Mouse (Mus musculus) midbrain, embryonic 10.5 days (tissue): Measurements from ENCODE around the gene Gsto1. TPM values are rescaled to one million over a fixed set of nuclear protein-coding genes. Genes with fewer than 3 reads are reported as not detected.

ENCODE experiments used
- DNase-seq: peaks from one replicate; pipeline ENCODE4 v3.0.0-alpha.2; 2017; ENCODE audit warnings: low spot score
- H3K27ac ChIP-seq: fragments of 300-500 bp; sonication (generic); replicated peaks from 2 replicates; pipeline ENCODE4 v1.5.1; 2016; ENCODE audit warnings: mild to moderate bottlenecking
- H3K27me3 ChIP-seq: fragments of 300-500 bp; sonication (generic); 2 replicates; pipeline ENCODE4 v1.6.1; 2016; ENCODE audit warnings: low read depth, mild to moderate bottlenecking; ENCODE audit not compliant: poor library complexity, severe bottlenecking
- H3K36me3 ChIP-seq: fragments of 300-500 bp; sonication (generic); 2 replicates; pipeline ENCODE4 v1.6.1; 2016; ENCODE audit warnings: mild to moderate bottlenecking, moderate library complexity
- H3K4me1 ChIP-seq: fragments of 300-500 bp; sonication (generic); 2 replicates; pipeline ENCODE4 v1.6.1; 2016
- H3K4me3 ChIP-seq: fragments of 300-500 bp; sonication (generic); 2 replicates; pipeline ENCODE4 v1.5.1; 2016; ENCODE audit warnings: mild to moderate bottlenecking, moderate library complexity
- H3K9me3 ChIP-seq: fragments of 300-500 bp; sonication (generic); replicated peaks from 2 replicates; pipeline ENCODE4 v1.6.1; 2016; ENCODE audit warnings: mild to moderate bottlenecking
- WGBS: fragments of 180-500 bp; shearing (Covaris S2); methylation state at CpG from one replicate; pipeline ENCODE4 v1.1.7; 2016; 5-methylcytosine and 5-hydroxymethylcytosine counted together
- polyA plus RNA-seq: library from polyadenylated mRNA; unstranded; fragments of >200 nt; fragmentation: Nextera tagmentation; extraction: Ambion mirVana; gene quantifications from 2 replicates; pipeline ENCODE4 v1.2.1, GENCODE M21; 2016

Gsto1 gene
- polyA plus RNA-seq, 1 experiment from 2014 or later, result 92.2 TPM

DNA sequence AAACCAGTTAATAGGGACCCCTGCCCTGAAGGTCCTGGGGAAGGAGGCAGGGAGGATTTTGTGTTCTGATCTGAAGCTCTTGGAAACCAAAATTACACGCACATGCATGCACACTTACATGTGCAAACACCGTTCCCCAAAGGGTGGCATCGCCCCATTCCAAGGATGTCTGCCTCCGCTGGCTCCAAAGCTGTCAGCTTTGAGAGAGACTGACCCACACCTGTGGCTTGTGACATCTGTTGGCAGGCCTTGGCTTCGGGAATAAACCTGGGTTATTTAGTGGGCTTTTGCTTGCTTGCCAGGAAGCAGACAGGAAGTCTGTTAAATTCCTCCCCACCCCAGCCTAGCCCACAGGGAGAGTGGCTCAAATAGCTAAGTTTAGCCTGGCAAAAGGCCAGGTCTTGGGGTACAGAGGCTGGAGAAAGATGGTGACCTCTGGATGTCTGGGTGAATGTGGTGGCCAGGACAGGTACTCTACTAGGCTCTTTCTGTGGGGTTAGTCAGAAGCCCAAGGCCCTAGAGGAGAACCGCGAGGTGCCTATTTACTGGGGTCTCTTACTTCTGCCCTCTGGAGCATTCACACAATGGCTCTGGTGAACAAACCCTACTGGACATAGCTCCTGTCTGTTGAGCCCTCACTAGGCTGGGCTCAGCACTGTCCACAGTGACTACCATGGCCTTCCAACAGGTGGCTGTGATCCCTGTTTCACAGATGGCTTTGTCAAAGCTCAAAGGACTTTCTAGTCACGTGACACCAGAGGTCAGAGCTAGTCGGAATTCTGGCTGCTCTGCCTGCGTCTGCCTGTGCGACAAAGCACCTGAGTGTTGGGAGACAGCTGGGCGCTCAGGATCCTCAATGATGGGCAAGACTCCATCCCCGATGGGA lies 47.8 kb downstream of the Gsto1 start:
- Histone ChIP-seq H3K27ac (peak overlapping the region; percentile 46), H3K9me3 (no peaks in the 10 kb centered on the region), H3K27me3 (no peaks in the 10 kb centered on the region), H3K36me3 (peaks cover 26% of the 10 kb centered on the region), H3K4me1 (peaks cover 13% of the 10 kb centered on the region), H3K4me3 (no peak overlapping the region)
- DNase-seq, result no peak
- 75% methylated on average over 13 of the region's 13 CpGs for WGBS

DNA sequence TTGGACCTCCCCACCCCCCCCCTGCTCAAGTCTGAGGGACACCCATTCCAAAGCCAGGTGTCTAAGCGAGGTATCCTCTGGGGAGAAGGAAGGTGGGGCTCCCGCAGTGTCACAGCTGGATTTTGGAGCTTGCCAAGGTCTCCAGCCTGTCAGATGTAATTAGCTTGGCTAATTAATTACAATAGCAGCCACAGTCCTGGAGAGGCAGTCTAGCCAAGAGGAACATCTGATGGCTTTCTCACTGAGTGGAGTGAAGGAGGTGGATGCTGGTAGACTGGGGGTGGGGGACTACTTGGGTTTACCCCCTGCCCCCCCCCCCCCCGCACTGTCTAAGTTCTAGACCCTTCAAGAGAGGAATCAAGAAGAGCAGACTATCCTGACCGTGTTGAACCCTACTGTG lies 48.9 kb downstream of the Gsto1 start:
- Histone ChIP-seq H3K9me3 (no peaks in the 10 kb centered on the region), H3K36me3 (peaks cover 17% of the 10 kb centered on the region; the same call in 1 of the 2 replicates), H3K27me3 (no peaks in the 10 kb centered on the region), H3K4me1 (peaks cover 20% of the 10 kb centered on the region), H3K4me3 (no peak overlapping the region), H3K27ac (peak overlapping the region; percentile 46)
- 59% methylated on average over 4 of the region's 4 CpGs for WGBS
- no peak for DNase-seq

DNA sequence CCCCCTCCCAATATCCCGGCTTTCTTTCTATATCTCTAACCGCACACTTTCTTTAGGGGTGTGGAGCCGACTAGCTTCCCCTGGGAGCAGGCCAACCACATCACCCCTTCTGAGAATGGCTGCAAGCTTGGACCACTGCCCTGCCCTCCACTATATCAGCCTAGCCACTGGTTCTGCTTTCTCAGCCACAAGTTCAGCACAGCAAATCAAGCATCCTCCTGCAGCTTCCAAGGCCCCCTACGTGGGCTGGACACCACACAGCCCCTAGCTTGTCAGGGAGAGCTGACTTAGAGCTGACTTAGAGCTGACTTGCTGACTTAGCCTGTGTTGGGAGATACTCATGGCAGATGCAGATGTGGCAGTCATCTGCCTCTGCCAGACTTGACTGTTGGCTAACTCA lies 50.3 kb downstream of the Gsto1 start:
- Histone ChIP-seq H3K27ac (no peak overlapping the region), H3K4me3 (no peak overlapping the region), H3K9me3 (no peaks in the 10 kb centered on the region), H3K36me3 (peaks cover 13% of the 10 kb centered on the region; the same call in 1 of the 2 replicates), H3K27me3 (no peaks in the 10 kb centered on the region), H3K4me1 (peaks cover 34% of the 10 kb centered on the region)
- DNase-seq, result no peak
- WGBS, result 85% methylated on average over 4 of the region's 4 CpGs

DNA sequence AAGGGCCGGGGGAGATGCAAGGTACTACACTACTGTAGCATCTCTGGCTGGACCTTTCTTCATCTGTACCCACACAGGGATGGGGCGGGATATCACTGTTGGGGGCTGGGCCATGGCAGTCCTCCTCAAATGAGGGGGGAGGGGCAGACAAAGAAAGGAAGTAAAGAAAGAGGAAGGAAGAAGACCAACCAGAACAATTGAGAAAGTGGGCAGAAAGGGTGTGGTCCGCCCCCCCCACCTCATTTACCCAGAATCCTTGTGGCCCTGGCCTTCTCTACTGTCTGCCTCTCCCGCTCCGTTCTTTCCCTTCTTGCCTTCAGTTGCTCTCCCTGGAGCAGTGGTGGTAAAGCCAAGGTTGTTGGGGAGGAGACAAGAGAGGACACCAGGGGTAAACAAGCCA lies 50.8 kb downstream of the Gsto1 start:
- Histone ChIP-seq H3K27ac (no peak overlapping the region), H3K36me3 (peaks cover 8% of the 10 kb centered on the region; the same call in 1 of the 2 replicates), H3K4me3 (no peak overlapping the region), H3K9me3 (no peaks in the 10 kb centered on the region), H3K27me3 (no peaks in the 10 kb centered on the region), H3K4me1 (peaks cover 39% of the 10 kb centered on the region)
- DNase-seq, result no peak
- WGBS, result 94% methylated on average over 5 of the region's 5 CpGs

DNA sequence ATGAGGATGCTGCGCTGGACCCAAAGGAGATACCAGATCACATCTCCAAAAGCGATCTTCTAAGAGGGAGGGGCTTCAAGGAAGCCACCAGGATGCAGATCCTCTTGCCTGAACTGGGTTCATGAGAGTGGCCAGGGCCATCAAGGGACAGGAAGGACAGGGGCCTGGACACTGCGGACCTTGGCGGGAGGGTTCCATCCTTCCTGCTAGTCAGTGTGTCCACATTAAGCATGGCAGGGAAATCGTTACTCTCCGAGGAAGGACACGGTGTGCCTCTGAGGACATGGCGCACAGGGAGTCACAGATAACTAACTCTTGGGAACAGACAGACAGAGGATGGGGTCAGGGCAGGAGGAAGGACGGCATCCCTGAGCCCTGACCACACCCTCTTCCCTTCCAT lies 52.8 kb downstream of the Gsto1 start:
- peaks cover 16% of the 10 kb centered on the region; the same call in 1 of the 2 replicates for H3K36me3 ChIP-seq
- H3K9me3 ChIP-seq, result no peaks in the 10 kb centered on the region
- H3K27ac ChIP-seq, result 0 out of 2 replicates have a peak overlapping the region, but pooled peaks have one; percentile 23
- H3K4me1 ChIP-seq, result peaks cover 49% of the 10 kb centered on the region
- no peak overlapping the region for H3K4me3 ChIP-seq
- no peaks in the 10 kb centered on the region for H3K27me3 ChIP-seq
- WGBS, result 92% methylated on average over 9 of the region's 9 CpGs
- no peak for DNase-seq

- peaks cover 37% of the 10 kb centered on the region for H3K4me1 ChIP-seq
- H3K36me3 ChIP-seq, result peaks cover 25% of the 10 kb centered on the region; the same call in 1 of the 2 replicates
- H3K27me3 ChIP-seq, result no peaks in the 10 kb centered on the region
- H3K27ac ChIP-seq, result peak overlapping the region; percentile 98
- peak overlapping the region; percentile 53 for H3K4me3 ChIP-seq
- H3K9me3 ChIP-seq, result no peaks in the 10 kb centered on the region
- DNase-seq, result peak; percentile 22
- WGBS, result 17% methylated on average over 6 of the region's 6 CpGs
These were observed 54.2 kb downstream of the Gsto1 start for GRCm38 (mm10) chr19:47908961-47909371.

GRCm38 (mm10) chr19:47909387-47910116 lies 54.8 kb downstream of the Gsto1 start:
- peaks cover 28% of the 10 kb centered on the region; the same call in 1 of the 2 replicates for H3K36me3 ChIP-seq
- H3K9me3 ChIP-seq, result no peaks in the 10 kb centered on the region
- H3K27me3 ChIP-seq, result no peaks in the 10 kb centered on the region
- DNase-seq, result peak; percentile 80
- 1% methylated on average over 10 of the region's 10 CpGs for WGBS
- peak overlapping the region; percentile 53 for H3K4me3 ChIP-seq
- H3K27ac ChIP-seq, result peak overlapping the region; percentile 98
- H3K4me1 ChIP-seq, result peaks cover 37% of the 10 kb centered on the region

- Histone ChIP-seq H3K27me3 (no peaks in the 10 kb centered on the region), H3K9me3 (no peaks in the 10 kb centered on the region), H3K36me3 (peaks cover 28% of the 10 kb centered on the region; the same call in 1 of the 2 replicates), H3K4me3 (peak overlapping the region; percentile 53), H3K4me1 (peaks cover 42% of the 10 kb centered on the region), H3K27ac (peak overlapping the region; percentile 98)
- 46% methylated on average over 4 of the region's 4 CpGs for WGBS
- DNase-seq, result no peak
These were observed 55.4 kb downstream of the Gsto1 start for GRCm38 (mm10) chr19:47910117-47910618.

DNA sequence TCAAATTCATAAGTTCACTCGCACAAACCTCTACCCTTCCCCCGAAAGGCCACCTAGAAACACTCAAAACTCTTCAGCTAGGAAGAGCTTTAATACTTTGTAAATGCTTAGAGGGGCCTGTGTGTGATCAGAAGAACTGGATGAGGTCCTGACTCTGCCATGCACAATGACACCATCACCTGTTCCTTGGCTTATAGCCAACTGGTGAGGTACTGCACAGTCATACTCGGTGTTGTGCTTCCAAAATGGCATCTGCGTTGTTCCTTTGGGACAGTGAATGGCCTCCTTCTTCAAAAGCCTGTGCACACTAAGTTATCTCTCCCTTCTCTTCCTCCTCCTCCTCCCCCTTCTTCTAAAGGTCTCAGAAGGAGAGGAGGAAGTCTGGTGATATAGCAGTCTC lies 56.0 kb downstream of the Gsto1 start:
- 94% methylated on average over 4 of the region's 4 CpGs for WGBS
- Histone ChIP-seq H3K9me3 (no peaks in the 10 kb centered on the region), H3K36me3 (peaks cover 28% of the 10 kb centered on the region; the same call in 1 of the 2 replicates), H3K27me3 (no peaks in the 10 kb centered on the region), H3K4me1 (peaks cover 42% of the 10 kb centered on the region), H3K4me3 (no peak overlapping the region), H3K27ac (peak overlapping the region; percentile 98)
- DNase-seq, result no peak

- H3K9me3 ChIP-seq, result no peaks in the 10 kb centered on the region
- WGBS, result 90% methylated on average over 7 of the region's 7 CpGs
- H3K27ac ChIP-seq, result no peak overlapping the region
- peaks cover 21% of the 10 kb centered on the region; the same call in 1 of the 2 replicates for H3K36me3 ChIP-seq
- no peaks in the 10 kb centered on the region for H3K27me3 ChIP-seq
- peaks cover 60% of the 10 kb centered on the region for H3K4me1 ChIP-seq
- no peak overlapping the region for H3K4me3 ChIP-seq
- no peak for DNase-seq
These were observed 58.6 kb downstream of the Gsto1 start for GRCm38 (mm10) chr19:47913344-47913743.

- Histone ChIP-seq H3K27ac (no peak overlapping the region), H3K27me3 (no peaks in the 10 kb centered on the region), H3K36me3 (peaks cover 21% of the 10 kb centered on the region; the same call in 1 of the 2 replicates), H3K4me3 (no peak overlapping the region), H3K9me3 (no peaks in the 10 kb centered on the region), H3K4me1 (peaks cover 57% of the 10 kb centered on the region)
- no peak for DNase-seq
- WGBS, result 90% methylated on average over 4 of the region's 4 CpGs
These were observed 59.4 kb downstream of the Gsto1 start for GRCm38 (mm10) chr19:47914191-47914590.
